Mouse (Mus musculus): ENCODE measurements around the gene Cfap99.

Gene Cfap99

GRCm38 (mm10) chr5:34278058-34278457 lies 10.3 kb upstream of the Cfap99 start:
- no peak for DNase-seq (ENCODE audit: low read depth, low spot score)

- no peak for DNase-seq (ENCODE audit: low read depth, low spot score)
These were observed 9.2 kb upstream of the Cfap99 start for GRCm38 (mm10) chr5:34279214-34279613.

DNA sequence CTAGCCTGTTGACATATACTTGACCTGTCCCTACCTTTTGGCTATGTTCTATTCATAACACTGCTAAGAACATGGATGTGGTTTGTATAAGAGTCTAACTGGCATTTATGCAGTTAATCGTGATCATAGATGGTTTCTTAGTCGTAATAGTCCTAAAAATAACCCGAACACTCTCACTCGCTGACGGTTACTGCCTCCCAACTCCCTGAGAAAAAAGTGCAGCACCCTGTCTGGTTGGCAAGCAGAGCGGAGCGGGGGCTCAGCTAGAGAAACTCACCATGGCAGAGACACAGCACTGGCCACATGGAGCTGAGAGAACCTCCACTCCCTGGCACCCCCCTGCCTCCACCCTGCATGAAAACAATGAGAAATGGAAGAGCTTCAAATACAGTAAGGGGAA lies 7.4 kb upstream of the Cfap99 start:
- no peak for DNase-seq (ENCODE audit: low read depth, low spot score)

- no peak for DNase-seq (ENCODE audit: low read depth, low spot score)
These were observed 5.0 kb upstream of the Cfap99 start for GRCm38 (mm10) chr5:34283355-34283754.

GRCm38 (mm10) chr5:34284156-34284750 lies 4.1 kb upstream of the Cfap99 start:
- DNase-seq (ENCODE audit: low read depth, low spot score) = no peak

DNA sequence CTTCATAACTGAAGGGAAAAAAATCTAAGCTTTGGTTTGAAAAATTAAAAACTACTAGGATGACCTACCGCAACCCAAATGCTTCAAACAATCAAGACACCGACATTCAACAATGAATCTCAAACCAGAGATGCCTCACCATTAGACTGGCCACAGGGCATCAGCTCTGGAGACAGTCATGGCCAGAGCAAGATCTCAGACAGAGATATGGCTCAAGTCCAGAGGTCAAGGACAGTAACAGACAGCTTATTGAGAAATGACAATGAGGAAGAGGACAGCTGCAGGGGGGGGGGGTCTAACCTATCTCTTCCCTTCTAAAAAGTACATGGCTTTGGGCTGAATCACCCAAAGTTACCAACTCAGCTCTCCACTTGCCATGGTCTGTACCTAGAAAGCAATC lies 3.1 kb upstream of the Cfap99 start:
- DNase-seq (ENCODE audit: low read depth, low spot score) = no peak

GRCm38 (mm10) chr5:34286516-34286915 lies 1.9 kb upstream of the Cfap99 start:
- no peak for DNase-seq (ENCODE audit: low read depth, low spot score)

- no peak for DNase-seq (ENCODE audit: low read depth, low spot score)
These were observed 1.2 kb upstream of the Cfap99 start for GRCm38 (mm10) chr5:34287001-34287837.

- DNase-seq (ENCODE audit: low read depth, low spot score) = no peak
These were observed 608 bp upstream of the Cfap99 start for GRCm38 (mm10) chr5:34287838-34288145.

DNA sequence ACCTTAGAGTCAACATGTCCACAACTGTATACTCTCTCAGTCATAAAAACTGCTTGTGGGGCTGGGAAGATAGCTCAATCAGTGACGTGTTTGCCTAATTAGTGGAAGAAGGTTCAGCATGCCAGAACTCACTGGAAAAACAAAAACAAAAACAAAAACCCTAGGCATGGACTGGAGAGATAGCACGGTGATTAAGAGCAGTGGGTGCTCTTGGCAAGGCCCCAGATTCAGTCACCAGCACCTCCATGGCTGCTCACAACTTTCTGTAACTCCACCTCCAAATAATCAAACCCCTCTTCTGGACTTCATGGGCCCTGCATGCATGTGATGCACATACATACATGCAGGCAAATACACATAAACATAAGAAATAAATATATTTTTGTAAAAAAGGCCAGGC lies 886 bp downstream of the Cfap99 start:
- no peak for DNase-seq (ENCODE audit: low read depth, low spot score)

GRCm38 (mm10) chr5:34293363-34293762 lies 5.0 kb downstream of the Cfap99 start:
- no peak for DNase-seq (ENCODE audit: low read depth, low spot score)

DNA sequence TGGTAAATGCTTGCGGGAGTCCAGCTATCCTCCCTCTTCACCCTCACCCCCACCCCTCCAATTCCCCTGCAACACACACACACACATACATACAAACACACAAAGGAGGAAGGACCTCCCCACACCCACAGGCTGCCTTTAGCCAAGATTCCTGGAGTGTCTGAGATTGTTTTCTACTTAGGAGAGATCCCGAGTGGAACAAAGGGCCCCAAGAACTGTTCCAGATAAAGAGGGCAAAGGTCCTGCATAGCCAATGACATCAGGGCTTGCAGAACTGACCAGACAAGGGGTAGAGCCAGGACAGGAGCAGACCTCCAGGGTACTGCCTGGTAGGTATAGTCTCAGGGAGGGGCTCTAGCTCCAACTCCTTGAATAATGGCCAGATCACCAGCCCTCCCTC lies 6.3 kb downstream of the Cfap99 start:
- no peak for DNase-seq (ENCODE audit: low read depth, low spot score)

DNA sequence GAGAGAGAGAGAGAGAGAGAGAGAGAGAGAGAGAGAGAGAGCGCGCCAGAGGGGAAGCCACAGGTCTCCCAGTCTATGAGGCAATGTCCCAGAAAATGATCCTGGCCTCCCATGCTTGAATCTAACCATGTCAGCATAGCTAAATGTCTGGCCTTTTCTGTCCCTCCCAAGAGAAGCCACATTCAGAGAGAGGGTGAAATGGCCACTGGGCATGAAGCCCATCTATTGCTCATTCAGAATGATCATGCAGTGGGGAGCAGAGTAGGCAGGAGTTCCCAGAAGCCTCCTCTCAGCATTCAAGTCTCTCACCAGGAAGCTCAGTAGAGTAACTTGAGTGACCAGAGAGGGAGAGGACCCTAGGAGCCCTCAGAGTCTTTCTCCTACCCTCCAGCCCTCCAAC lies 6.7 kb downstream of the Cfap99 start:
- no peak for DNase-seq (ENCODE audit: low read depth, low spot score)

GRCm38 (mm10) chr5:34298061-34298460 lies 9.7 kb downstream of the Cfap99 start:
- DNase-seq (ENCODE audit: low read depth, low spot score) = no peak

- DNase-seq (ENCODE audit: low read depth, low spot score) = no peak
These were observed 10.6 kb downstream of the Cfap99 start for GRCm38 (mm10) chr5:34298937-34299535.

GRCm38 (mm10) chr5:34302377-34302776 lies 14.0 kb downstream of the Cfap99 start:
- DNase-seq (ENCODE audit: low read depth, low spot score) = no peak

- DNase-seq (ENCODE audit: low read depth, low spot score) = no peak
These were observed 20.6 kb downstream of the Cfap99 start for GRCm38 (mm10) chr5:34309016-34309415.

DNA sequence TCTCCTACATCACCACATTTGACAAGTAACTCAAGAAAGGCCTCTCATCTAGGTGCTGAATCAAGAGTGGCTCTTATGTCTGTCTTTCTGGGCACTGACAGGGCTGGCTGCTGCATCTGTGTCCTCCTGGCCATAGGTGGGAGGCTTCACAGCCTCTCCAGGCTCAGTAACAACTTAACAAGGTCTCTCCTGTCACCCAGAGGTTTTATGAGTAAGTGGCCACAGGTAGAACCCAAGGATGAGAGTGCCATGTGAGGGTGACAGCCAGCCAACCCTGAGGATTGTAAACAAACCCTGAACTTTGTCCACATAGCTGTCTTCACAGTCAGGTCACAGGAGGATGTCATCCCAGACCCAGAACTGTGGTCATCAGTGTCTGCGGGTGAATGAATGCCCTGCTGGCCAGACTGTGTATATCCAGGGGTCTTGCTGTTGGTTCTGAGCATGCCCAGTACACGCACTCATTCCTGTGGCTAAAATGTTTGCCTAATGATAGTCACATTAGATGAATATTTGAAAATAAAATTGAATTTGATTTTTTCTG lies 31.2 kb downstream of the Cfap99 start:
- no peak for DNase-seq (ENCODE audit: low read depth, low spot score)

- no peak for DNase-seq (ENCODE audit: low read depth, low spot score)
These were observed 32.8 kb downstream of the Cfap99 start for GRCm38 (mm10) chr5:34321236-34321635.

DNA sequence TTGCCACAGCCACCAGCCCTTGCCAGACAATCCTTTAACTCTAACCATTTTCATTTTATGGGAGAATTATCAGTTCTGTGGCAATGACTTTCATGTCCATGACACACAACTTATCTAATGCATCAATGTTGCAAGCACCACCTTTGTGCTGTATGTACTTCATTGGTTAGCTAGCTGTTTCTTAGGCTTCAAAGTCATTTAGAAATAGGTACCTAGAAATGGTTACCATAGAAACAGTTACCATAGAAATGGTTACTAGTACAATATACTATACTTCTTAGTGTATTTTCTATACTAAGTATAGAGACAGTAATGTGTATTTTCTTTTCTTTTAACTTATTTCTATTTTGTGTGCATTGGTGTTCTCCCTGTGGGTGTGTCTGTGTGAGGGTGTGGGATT lies 36.9 kb downstream of the Cfap99 start:
- no peak for DNase-seq (ENCODE audit: low read depth, low spot score)

- DNase-seq (ENCODE audit: low read depth, low spot score) = peak; percentile 31
These were observed 37.9 kb downstream of the Cfap99 start for GRCm38 (mm10) chr5:34326249-34326691.

DNA sequence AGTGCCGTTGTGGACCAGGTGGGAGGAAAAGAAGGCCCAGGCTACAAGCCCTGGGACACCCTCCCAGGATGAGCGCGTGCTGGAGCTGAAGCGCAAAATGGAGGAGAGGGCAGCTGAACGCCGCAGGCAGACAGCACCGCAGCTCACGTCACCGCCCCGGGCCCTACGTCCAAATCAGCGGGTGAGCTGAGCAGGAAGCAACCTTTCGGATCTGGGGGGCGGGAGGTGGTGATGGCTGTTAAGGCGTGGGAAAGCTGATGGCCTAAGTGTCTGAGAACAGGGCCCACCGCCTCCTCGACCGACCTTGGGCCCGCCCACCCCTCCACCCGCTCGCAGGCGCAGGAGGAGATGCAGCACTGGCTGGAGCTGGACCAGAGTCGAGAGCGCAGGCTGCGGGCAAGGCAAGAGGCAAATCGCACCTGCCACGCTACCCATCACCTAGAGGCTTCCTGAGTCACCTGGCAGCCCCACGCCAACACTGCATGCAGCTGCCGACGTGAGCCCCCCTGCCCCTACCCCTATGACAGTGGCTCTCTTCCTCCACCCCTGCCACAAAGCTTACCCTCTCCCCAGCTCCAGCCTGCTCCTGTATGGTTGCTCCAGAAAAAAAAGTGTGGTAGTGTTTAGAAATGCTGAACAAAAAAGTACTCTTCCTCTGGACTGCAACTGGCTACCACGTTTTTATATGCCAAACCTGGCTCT lies 38.6 kb downstream of the Cfap99 start:
- DNase-seq (ENCODE audit: low read depth, low spot score) = peak; percentile 28
